Mouse (Mus musculus): ENCODE data around the gene Prpf6. TPM values are rescaled to one million over a fixed set of nuclear protein-coding genes. Genes with fewer than 3 reads are reported as not detected.
A peak's percentile ranks its signal among the peaks of the same experiment; 100 is the strongest.

The Prpf6 gene
- polyA plus RNA-seq, 1 experiment from 2014 or later: 75.2 TPM

DNA sequence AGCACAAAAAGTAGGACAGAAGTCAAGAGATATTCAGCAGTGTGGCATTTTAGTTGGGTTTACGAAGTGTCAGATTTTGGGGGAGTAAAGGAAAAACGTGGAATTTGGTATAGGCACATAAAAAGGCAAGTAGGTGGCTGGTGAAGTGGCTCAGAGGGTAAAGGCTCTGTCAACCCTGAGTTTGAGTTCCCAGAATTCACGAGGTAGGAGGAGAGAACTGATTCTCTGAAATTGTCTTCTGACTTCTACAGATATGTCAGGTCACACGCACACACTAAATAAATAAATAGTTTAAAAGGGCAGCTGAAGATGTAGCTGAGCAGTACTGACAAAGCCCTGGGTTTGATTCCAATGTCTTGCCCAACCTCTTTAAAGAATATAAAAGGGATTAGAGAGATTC is 10.7 kb downstream of the Prpf6 start:
- no peaks in the 10 kb centered on the region for H3K9me3 ChIP-seq (ENCODE audit: low read length)
- no peak overlapping the region for H3K4me3 ChIP-seq (ENCODE audit: low read length)
- no peak overlapping the region for H3K9ac ChIP-seq (replicated peaks; ENCODE audit: low read length)
- no peak overlapping the region for H3K27ac ChIP-seq (ENCODE audit: low read length)
- H3K4me1 ChIP-seq (ENCODE audit: insufficient read depth, low read length): peaks cover 27% of the 10 kb centered on the region
- 81% methylated on average over 4 of the region's 4 CpGs for WGBS
- peak overlapping the region; percentile 81; the same call in 1 of the 2 replicates for H3K4me2 ChIP-seq (replicated peaks; ENCODE audit: low read depth, low read length)
- no peaks in the 10 kb centered on the region; the same call in 1 of the 2 replicates for H3K27me3 ChIP-seq (ENCODE audit: insufficient read depth, low read length)
- no peaks in the 10 kb centered on the region for H3K36me3 ChIP-seq (ENCODE audit: insufficient read depth, low read length)
- ATAC-seq (ENCODE audit: low FRiP score, low TSS enrichment): no peak

DNA sequence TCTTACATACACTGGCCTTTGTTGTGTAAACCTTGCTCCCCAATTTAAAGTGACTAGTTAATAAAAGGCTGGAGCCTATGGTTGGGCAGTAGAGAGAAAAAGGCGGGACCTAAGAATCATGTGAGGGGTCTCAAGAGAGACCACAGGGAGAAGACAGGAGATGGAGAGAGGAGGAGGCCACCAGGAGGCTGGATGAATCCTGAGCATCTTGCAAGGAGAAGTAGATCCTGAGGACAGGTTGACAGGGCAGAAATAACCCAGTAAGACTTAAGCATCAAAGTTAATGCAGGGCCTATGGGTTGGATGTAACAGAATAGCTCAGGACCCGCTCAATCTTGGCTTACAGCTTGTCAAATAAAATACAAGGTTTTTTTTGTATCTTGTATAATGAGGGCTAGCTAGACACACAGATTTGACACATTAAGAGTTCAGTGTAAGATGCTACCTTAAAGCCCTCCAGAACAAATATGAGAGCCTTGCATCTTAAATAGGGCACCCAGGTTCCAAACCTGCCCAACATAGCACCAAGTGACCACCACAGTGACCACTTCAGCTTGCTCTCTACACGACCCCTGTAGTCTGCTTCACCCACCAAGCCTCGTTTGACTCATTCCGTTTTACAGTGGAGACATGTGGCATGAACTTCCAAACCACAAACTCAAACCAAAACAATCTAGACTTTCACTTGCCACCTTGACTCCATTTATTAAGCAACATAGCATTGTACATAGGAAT is 27.3 kb downstream of the Prpf6 start:
- Histone ChIP-seq H3K4me2 (replicated peaks; ENCODE audit: low read depth, low read length) (no peak overlapping the region), H3K4me1 (ENCODE audit: insufficient read depth, low read length) (no peaks in the 10 kb centered on the region), H3K9me3 (ENCODE audit: low read length) (no peaks in the 10 kb centered on the region), H3K27me3 (ENCODE audit: insufficient read depth, low read length) (no peaks in the 10 kb centered on the region), H3K27ac (ENCODE audit: low read length) (no peak overlapping the region), H3K4me3 (ENCODE audit: low read length) (no peak overlapping the region), H3K36me3 (ENCODE audit: insufficient read depth, low read length) (peaks cover 45% of the 10 kb centered on the region), H3K9ac (replicated peaks; ENCODE audit: low read length) (no peak overlapping the region)
- 85% methylated on average over 5 of the region's 5 CpGs for WGBS
- ATAC-seq (ENCODE audit: low FRiP score, low TSS enrichment): no peak

DNA sequence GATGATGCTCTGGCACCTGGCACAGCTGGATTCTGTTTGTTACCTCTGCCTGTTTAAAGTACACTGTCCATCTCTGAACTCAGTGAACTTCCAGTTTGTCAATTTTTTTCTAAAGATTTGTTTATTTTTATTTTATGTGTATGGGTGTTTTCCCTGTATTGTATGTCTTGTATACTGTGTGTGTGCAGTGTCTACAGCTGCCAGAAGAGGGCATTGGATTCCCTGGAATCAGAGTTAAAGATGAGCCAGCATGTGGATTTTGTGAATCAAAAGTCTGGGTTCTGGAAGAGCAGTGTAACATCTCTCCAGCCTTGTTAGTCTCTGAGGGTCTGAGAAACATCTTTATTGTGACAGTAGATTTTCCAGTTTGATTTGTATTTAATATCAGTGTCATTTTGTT is 31.7 kb downstream of the Prpf6 start:
- no peak overlapping the region for H3K27ac ChIP-seq (ENCODE audit: low read length)
- peaks cover 45% of the 10 kb centered on the region for H3K36me3 ChIP-seq (ENCODE audit: insufficient read depth, low read length)
- H3K4me3 ChIP-seq (ENCODE audit: low read length): no peak overlapping the region
- H3K9me3 ChIP-seq (ENCODE audit: low read length): no peaks in the 10 kb centered on the region
- H3K4me2 ChIP-seq (replicated peaks; ENCODE audit: low read depth, low read length): no peak overlapping the region
- ATAC-seq (ENCODE audit: low FRiP score, low TSS enrichment): no peak
- H3K9ac ChIP-seq (replicated peaks; ENCODE audit: low read length): no peak overlapping the region
- no peaks in the 10 kb centered on the region for H3K27me3 ChIP-seq (ENCODE audit: insufficient read depth, low read length)
- H3K4me1 ChIP-seq (ENCODE audit: insufficient read depth, low read length): no peaks in the 10 kb centered on the region

DNA sequence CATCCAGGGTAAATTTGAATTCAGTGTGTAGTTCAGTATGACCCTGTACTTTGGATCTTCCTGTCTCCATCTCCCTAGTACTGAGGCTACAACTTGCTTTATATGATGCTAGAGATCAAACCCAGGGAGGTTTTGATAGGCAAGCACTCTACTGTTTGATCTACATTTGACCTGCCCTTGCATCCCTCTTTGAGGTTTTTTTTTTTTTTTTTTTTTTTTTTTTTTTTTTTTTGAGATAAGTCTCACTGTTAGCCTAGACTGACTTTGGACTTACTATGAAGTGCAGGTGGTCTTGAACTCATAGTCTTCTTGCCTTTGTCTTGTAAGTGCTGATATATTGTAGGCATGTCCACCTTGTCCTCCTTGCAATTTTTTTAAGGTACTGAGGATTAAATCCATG is 36.8 kb downstream of the Prpf6 start:
- Histone ChIP-seq H3K4me3 (ENCODE audit: low read length) (no peak overlapping the region), H3K27me3 (ENCODE audit: insufficient read depth, low read length) (no peaks in the 10 kb centered on the region), H3K4me2 (replicated peaks; ENCODE audit: low read depth, low read length) (no peak overlapping the region), H3K9ac (replicated peaks; ENCODE audit: low read length) (no peak overlapping the region), H3K4me1 (ENCODE audit: insufficient read depth, low read length) (no peaks in the 10 kb centered on the region), H3K9me3 (ENCODE audit: low read length) (no peaks in the 10 kb centered on the region), H3K36me3 (ENCODE audit: insufficient read depth, low read length) (peaks cover 31% of the 10 kb centered on the region), H3K27ac (ENCODE audit: low read length) (no peak overlapping the region)
- ATAC-seq (ENCODE audit: low FRiP score, low TSS enrichment): no peak

DNA sequence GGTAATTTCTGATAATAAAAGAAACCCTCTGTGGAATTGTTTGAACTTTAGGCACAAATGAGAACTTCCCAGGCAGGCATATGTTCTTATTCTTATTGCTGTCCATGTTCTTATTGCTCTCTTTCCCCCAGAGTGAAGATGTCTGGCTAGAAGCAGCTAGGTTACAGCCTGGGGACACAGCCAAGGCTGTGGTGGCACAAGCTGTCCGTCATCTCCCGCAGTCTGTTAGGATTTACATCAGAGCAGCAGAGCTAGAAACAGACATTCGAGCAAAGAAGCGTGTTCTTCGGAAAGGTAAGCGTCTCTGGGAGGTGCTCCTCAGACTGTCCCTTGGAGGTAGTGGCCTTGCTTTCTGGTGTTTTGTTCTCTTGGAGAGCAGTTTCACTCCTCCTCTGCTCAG is 41.0 kb downstream of the Prpf6 start:
- Histone ChIP-seq H3K4me3 (ENCODE audit: low read length) (no peak overlapping the region), H3K4me2 (replicated peaks; ENCODE audit: low read depth, low read length) (no peak overlapping the region), H3K9me3 (ENCODE audit: low read length) (no peaks in the 10 kb centered on the region), H3K36me3 (ENCODE audit: insufficient read depth, low read length) (peaks cover 52% of the 10 kb centered on the region), H3K4me1 (ENCODE audit: insufficient read depth, low read length) (no peaks in the 10 kb centered on the region), H3K27ac (ENCODE audit: low read length) (no peak overlapping the region), H3K27me3 (ENCODE audit: insufficient read depth, low read length) (no peaks in the 10 kb centered on the region), H3K9ac (replicated peaks; ENCODE audit: low read length) (no peak overlapping the region)
- 98% methylated on average over 6 of the region's 6 CpGs for WGBS
- no peak for ATAC-seq (ENCODE audit: low FRiP score, low TSS enrichment)

DNA sequence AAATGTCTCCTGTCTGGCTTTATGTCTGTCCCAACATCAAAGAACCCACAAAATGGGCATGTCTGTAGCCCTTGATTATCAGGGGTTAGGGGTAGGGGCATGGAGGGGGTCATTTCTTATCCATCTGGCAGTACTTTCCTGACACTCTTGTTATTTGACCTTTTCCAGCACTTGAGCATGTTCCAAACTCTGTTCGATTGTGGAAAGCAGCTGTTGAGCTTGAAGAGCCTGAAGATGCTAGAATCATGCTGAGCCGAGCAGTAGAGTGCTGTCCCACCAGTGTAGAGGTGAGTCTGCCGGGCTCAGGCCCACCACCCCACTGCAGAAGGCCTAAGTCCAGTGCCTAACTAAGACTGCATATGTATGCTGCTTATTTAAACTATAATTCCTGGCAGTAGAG is 44.2 kb downstream of the Prpf6 start:
- WGBS: 91% methylated on average over 3 of the region's 3 CpGs
- Histone ChIP-seq H3K4me2 (replicated peaks; ENCODE audit: low read depth, low read length) (no peak overlapping the region), H3K9ac (replicated peaks; ENCODE audit: low read length) (no peak overlapping the region), H3K4me1 (ENCODE audit: insufficient read depth, low read length) (no peaks in the 10 kb centered on the region), H3K4me3 (ENCODE audit: low read length) (no peak overlapping the region), H3K36me3 (ENCODE audit: insufficient read depth, low read length) (peaks cover 64% of the 10 kb centered on the region), H3K27me3 (ENCODE audit: insufficient read depth, low read length) (no peaks in the 10 kb centered on the region), H3K9me3 (ENCODE audit: low read length) (no peaks in the 10 kb centered on the region), H3K27ac (ENCODE audit: low read length) (no peak overlapping the region)
- ATAC-seq (ENCODE audit: low FRiP score, low TSS enrichment): no peak

DNA sequence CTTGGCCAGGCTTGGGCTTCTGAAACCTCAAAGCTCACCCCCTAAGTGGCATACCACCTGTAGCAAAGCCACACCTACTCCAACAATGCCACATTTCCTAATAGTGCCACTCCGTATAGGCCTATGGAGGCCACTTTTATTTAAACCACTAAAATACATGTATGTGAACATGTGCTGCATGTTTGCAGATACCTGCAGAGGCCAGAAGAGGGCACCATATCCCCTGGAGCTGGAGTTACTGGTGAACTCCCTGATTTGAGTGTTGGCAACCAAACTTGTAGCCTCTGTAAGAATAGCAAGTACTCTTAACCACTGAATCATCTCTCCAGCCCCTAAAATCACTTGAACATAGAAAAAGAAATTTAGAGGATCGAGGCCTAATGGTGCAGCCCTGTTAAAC is 52.7 kb downstream of the Prpf6 start:
- 92% methylated on average over 2 of the region's 2 CpGs for WGBS
- ATAC-seq (ENCODE audit: low FRiP score, low TSS enrichment): no peak
- H3K27ac ChIP-seq (ENCODE audit: low read length): no peak overlapping the region
- H3K36me3 ChIP-seq (ENCODE audit: insufficient read depth, low read length): peaks cover 80% of the 10 kb centered on the region
- H3K9ac ChIP-seq (replicated peaks; ENCODE audit: low read length): no peak overlapping the region
- no peaks in the 10 kb centered on the region for H3K9me3 ChIP-seq (ENCODE audit: low read length)
- H3K4me2 ChIP-seq (replicated peaks; ENCODE audit: low read depth, low read length): no peak overlapping the region
- H3K27me3 ChIP-seq (ENCODE audit: insufficient read depth, low read length): no peaks in the 10 kb centered on the region
- H3K4me3 ChIP-seq (ENCODE audit: low read length): no peak overlapping the region
- H3K4me1 ChIP-seq (ENCODE audit: insufficient read depth, low read length): no peaks in the 10 kb centered on the region

DNA sequence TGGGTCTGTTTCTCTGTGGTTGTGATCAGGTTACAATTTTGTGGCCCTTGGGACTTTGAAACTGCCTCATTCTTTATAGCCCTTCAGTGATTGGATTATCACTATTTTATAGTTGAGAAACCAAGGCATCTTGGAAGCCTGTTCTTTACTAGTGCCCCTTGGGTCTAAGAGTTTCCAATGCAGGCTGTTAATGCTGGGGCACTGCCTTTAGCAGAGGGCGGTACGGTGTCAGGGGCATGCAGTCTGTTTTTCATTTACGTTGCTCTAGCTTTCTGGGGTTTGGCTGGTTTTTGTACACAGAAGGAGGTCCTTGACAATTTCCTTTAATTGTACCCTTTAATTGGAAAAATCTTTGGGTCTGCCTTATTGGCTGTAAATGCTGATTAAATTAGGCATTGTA is 54.0 kb downstream of the Prpf6 start:
- no peak overlapping the region for H3K4me2 ChIP-seq (replicated peaks; ENCODE audit: low read depth, low read length)
- no peak overlapping the region for H3K4me3 ChIP-seq (ENCODE audit: low read length)
- H3K27me3 ChIP-seq (ENCODE audit: insufficient read depth, low read length): no peaks in the 10 kb centered on the region
- H3K4me1 ChIP-seq (ENCODE audit: insufficient read depth, low read length): no peaks in the 10 kb centered on the region
- WGBS: 95% methylated on average over 3 of the region's 3 CpGs
- H3K36me3 ChIP-seq (ENCODE audit: insufficient read depth, low read length): peaks cover 85% of the 10 kb centered on the region
- no peak overlapping the region for H3K9ac ChIP-seq (replicated peaks; ENCODE audit: low read length)
- no peaks in the 10 kb centered on the region for H3K9me3 ChIP-seq (ENCODE audit: low read length)
- no peak for ATAC-seq (ENCODE audit: low FRiP score, low TSS enrichment)
- H3K27ac ChIP-seq (ENCODE audit: low read length): no peak overlapping the region

DNA sequence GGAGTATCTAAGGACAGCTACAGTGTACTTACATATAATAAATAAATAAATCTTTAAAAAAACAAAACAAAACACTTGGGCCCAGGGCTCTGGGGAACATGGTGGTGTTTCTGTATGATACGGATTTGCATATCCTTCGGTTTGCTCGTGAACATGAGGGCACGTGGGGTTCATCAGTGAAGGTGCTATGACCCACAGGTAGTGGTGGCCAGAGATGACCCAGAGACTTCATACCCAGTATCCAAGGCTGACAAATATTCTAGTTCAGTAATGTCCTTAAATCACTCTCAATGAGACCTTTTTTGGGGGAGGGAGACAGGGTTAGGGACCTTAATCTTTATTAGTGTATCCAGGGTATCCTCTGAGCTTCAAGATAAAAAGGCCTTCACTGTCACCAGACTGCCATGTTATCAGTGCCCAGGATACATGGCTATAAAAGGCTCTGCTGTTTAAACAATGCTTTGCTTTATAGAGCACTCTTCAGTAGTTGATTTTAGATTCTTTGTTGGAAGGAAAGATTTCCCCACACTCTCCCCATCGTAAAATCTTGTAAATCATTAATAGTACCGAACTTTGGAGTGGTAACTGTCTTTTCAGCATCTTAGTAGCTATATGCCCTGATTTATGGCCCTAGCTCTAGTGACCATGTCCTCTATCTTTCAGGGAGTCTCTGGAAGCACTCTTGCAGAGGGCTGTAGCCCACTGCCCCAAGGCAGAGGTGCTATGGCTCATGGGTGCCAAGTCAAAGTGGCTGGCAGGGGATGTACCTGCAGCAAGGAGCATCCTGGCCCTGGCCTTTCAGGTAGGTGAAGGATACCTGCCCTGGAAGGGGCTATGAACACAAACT is 55.2 kb downstream of the Prpf6 start:
- Histone ChIP-seq H3K36me3 (ENCODE audit: insufficient read depth, low read length) (peaks cover 80% of the 10 kb centered on the region), H3K4me1 (ENCODE audit: insufficient read depth, low read length) (no peaks in the 10 kb centered on the region), H3K27me3 (ENCODE audit: insufficient read depth, low read length) (no peaks in the 10 kb centered on the region), H3K27ac (ENCODE audit: low read length) (no peak overlapping the region), H3K9ac (replicated peaks; ENCODE audit: low read length) (no peak overlapping the region), H3K4me3 (ENCODE audit: low read length) (no peak overlapping the region), H3K4me2 (replicated peaks; ENCODE audit: low read depth, low read length) (no peak overlapping the region), H3K9me3 (ENCODE audit: low read length) (no peaks in the 10 kb centered on the region)
- 77% methylated on average over 6 of the region's 6 CpGs for WGBS
- ATAC-seq (ENCODE audit: low FRiP score, low TSS enrichment): 0 out of 2 replicates have a peak, but pooled peaks have one; percentile 12

DNA sequence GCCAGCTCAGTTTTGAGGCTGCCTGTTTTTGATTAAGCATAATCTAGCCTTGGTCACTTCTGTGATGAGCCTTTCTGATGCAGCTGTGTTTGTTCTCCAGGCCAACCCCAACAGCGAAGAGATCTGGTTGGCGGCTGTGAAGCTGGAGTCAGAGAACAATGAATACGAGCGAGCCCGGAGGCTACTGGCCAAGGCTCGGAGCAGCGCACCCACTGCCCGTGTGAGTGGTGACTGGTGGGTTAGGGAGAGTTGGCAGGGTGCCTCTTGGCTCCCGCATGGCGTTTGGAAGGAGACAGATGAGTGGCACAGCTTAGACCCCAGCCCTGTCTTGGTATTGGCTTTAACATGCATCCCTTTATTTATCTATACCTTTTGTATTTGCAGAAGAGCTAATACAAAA is 57.3 kb downstream of the Prpf6 start:
- Histone ChIP-seq H3K4me1 (ENCODE audit: insufficient read depth, low read length) (no peaks in the 10 kb centered on the region), H3K27me3 (ENCODE audit: insufficient read depth, low read length) (no peaks in the 10 kb centered on the region), H3K9me3 (ENCODE audit: low read length) (no peaks in the 10 kb centered on the region), H3K36me3 (ENCODE audit: insufficient read depth, low read length) (peaks cover 84% of the 10 kb centered on the region), H3K4me3 (ENCODE audit: low read length) (no peak overlapping the region), H3K4me2 (replicated peaks; ENCODE audit: low read depth, low read length) (no peak overlapping the region), H3K27ac (ENCODE audit: low read length) (no peak overlapping the region), H3K9ac (replicated peaks; ENCODE audit: low read length) (no peak overlapping the region)
- WGBS: 96% methylated on average over 10 of the region's 10 CpGs
- ATAC-seq (ENCODE audit: low FRiP score, low TSS enrichment): no peak
